Mouse (Mus musculus): ENCODE results near the gene Ttc39b.

DNA sequence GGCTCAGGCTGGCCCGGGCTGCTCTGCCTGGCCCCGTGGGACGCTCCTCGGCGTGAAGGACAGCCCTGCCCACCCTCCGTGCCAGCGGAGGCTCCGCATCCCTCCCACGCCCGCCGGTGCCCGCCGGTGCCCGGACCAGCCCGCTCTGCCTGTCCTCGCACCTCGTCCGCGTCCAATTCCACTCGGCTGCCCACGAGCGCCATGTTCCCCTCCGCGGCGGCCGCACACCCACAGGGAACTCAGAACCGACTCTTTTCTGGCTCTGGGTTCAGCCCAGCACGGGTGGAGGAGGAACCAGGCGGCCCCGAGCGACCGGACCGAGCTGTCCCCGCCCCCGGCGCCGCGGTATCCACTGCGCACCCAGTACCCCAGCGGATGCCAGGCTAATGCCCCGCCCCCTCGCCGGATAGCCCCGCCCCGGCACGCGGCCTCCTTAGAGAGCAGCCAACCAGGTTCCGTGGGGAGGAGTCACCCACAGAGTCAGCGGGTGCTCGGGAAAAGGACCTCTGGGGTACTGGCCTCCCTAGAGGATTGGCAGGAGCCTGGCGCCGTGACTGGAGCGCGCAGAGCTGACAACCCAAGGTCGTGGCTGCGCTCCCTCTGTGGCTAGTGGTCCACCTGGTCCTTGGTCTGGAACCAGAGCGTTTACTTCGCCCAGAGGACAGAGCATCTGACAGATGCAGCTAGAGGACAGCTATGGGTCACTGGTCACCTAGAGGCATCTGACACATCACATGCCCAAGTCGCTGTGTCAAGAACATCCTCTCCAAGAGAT is at the start of gene Ttc39b:
- TF ChIP-seq CTCF (IDR thresholded peaks at IDR 0.05; ENCODE audit: low read depth) = no peak
- TF ChIP-seq EP300 (optimal IDR thresholded peaks at IDR 0.05) = no peak

Measured in stomach, postnatal 0 days (tissue).